In genomic region chr6:7969376-7969775, GRCm38 (mm10) we compare ENCODE assay signal across 17 mouse cellular contexts.
DNase-seq lines count a peak whose midpoint lies in the region; ATAC-seq and TF ChIP-seq lines count a peak whose summit lies in the region.
"Had no signal": no experiment of that assay in that cellular context is flagged by ENCODE, and none has a peak within 500 bp of the region (broad histone marks: within the 10 kb centered on the region; RNA-seq: fewer than 3 reads in every experiment).

No protein-coding gene starts in this region.

- no peak overlapping the region for H3K4me2 ChIP-seq in limb, embryonic 11.5 days (ENCODE audit: low read depth, severe bottlenecking)
- no peak overlapping the region for H3K4me2 ChIP-seq in limb, embryonic 14.5 days (replicated peaks; ENCODE audit: low read depth, low read length, severe bottlenecking)
- H3K4me2 ChIP-seq: forebrain, embryonic 12.5 days; hindbrain, embryonic 15.5 days had no signal

- TF ChIP-seq POLR2A in limb, embryonic 14.5 days (IDR thresholded peaks at IDR 0.05; ENCODE audit: borderline replicate concordance, extremely low read depth, insufficient read depth, insufficient read length): no peak

- intact Hi-C loops in heart, postnatal 14 days (cut with DNase I): no loop called here

- no peak overlapping the region for H3K9ac ChIP-seq in limb, embryonic 11.5 days (ENCODE audit: low read length)
- no peak overlapping the region for H3K9ac ChIP-seq in limb, embryonic 14.5 days (ENCODE audit: low read depth, low read length, severe bottlenecking)
- H3K9ac ChIP-seq: forebrain, embryonic 12.5 days; hindbrain, embryonic 15.5 days had no signal

- no peaks in the 10 kb centered on the region for H3K27me3 ChIP-seq in limb, embryonic 11.5 days (ENCODE audit: control insufficient read depth, insufficient read depth, low read length)
- no peaks in the 10 kb centered on the region for H3K27me3 ChIP-seq in limb, embryonic 10.5 days (ENCODE audit: low read depth, poor library complexity, severe bottlenecking)
- no peaks in the 10 kb centered on the region for H3K27me3 ChIP-seq in limb, embryonic 14.5 days (ENCODE audit: control insufficient read depth, insufficient read depth, low read length)
- H3K27me3 ChIP-seq: CH12.LX; forebrain, embryonic 12.5 days; hindbrain, embryonic 15.5 days had no signal

- H3K4me1 ChIP-seq in limb, embryonic 11.5 days (ENCODE audit: control insufficient read depth, insufficient read depth, low read length): 0 out of 2 replicates have a peak, but pooled peaks cover 5% of the 10 kb centered on the region
- H3K4me1 ChIP-seq in limb, embryonic 10.5 days: peaks cover 29% of the 10 kb centered on the region
- H3K4me1 ChIP-seq in limb, embryonic 14.5 days (ENCODE audit: control insufficient read depth, insufficient read depth, low read length): peaks cover 6% of the 10 kb centered on the region

- peak; percentile 91 for DNase-seq in heart, adult 11 months
- DNase-seq in heart, postnatal 14 days: no peak
- DNase-seq in limb, embryonic 11.5 days (ENCODE audit: low spot score): no peak
- no peak for DNase-seq in limb, embryonic 10.5 days (ENCODE audit: low spot score)
- peak; percentile 59 for DNase-seq in limb, embryonic 14.5 days (ENCODE audit: low spot score)
- DNase-seq in lung, postnatal 4 days: no peak
- DNase-seq: adrenal gland, postnatal 14 days; cerebellum, adult 18-20 months; cerebellum, postnatal 10 days; gastrocnemius, postnatal 36 days had no signal

- H3K27ac ChIP-seq in limb, embryonic 11.5 days (replicated peaks; ENCODE audit: low read depth, low read length): no peak overlapping the region
- H3K27ac ChIP-seq in limb, embryonic 10.5 days: no peak overlapping the region
- no peak overlapping the region for H3K27ac ChIP-seq in limb, embryonic 14.5 days (replicated peaks; ENCODE audit: low read depth, low read length)
- H3K27ac ChIP-seq: forebrain, embryonic 12.5 days; hindbrain, embryonic 15.5 days had no signal

- no peaks in the 10 kb centered on the region for H3K9me3 ChIP-seq in limb, embryonic 11.5 days (ENCODE audit: control insufficient read depth, low read length)
- no peaks in the 10 kb centered on the region for H3K9me3 ChIP-seq in limb, embryonic 10.5 days (replicated peaks)
- no peaks in the 10 kb centered on the region for H3K9me3 ChIP-seq in limb, embryonic 14.5 days (ENCODE audit: control insufficient read depth, low read length)
- H3K9me3 ChIP-seq: forebrain, embryonic 12.5 days; hindbrain, embryonic 15.5 days had no signal

- ATAC-seq in limb, embryonic 11.5 days (ENCODE audit: insufficient number of reproducible peaks, low FRiP score, low TSS enrichment, low read depth): 0 out of 2 replicates have a peak, but pooled peaks have one; percentile 35
- peak; percentile 69 for ATAC-seq in limb, embryonic 14.5 days (ENCODE audit: low FRiP score, low read depth)
- ATAC-seq: activated CD4-positive, CD25-positive, alpha-beta regulatory T cell, adult 4 months; forebrain, embryonic 16.5 days; intestine, postnatal 0 days; Patski had no signal

- H3K36me3 ChIP-seq in limb, embryonic 11.5 days (ENCODE audit: control insufficient read depth, insufficient read depth, low read length): no peaks in the 10 kb centered on the region
- no peaks in the 10 kb centered on the region for H3K36me3 ChIP-seq in limb, embryonic 10.5 days
- H3K36me3 ChIP-seq in limb, embryonic 14.5 days (ENCODE audit: control insufficient read depth, insufficient read depth, low read length): no peaks in the 10 kb centered on the region
- H3K36me3 ChIP-seq: forebrain, embryonic 12.5 days; hindbrain, embryonic 15.5 days had no signal

- WGBS in limb, embryonic 11.5 days: 65% methylated on average over 4 of the region's 4 CpGs
- WGBS in limb, embryonic 10.5 days: 86% methylated on average over 4 of the region's 4 CpGs
- 54% methylated on average over 4 of the region's 4 CpGs for WGBS in limb, embryonic 14.5 days

- H3K4me3 ChIP-seq in limb, embryonic 11.5 days (ENCODE audit: low read depth, low read length): no peak overlapping the region
- no peak overlapping the region for H3K4me3 ChIP-seq in limb, embryonic 10.5 days
- H3K4me3 ChIP-seq in limb, embryonic 14.5 days (replicated peaks; ENCODE audit: low read length): no peak overlapping the region
- H3K4me3 ChIP-seq: forebrain, embryonic 12.5 days; hindbrain, embryonic 15.5 days had no signal

Comparison
In these comparisons a context has a peak if more than half of its experiments do, and no peak if none do; other contexts are left out.
1. DNase-seq: peak in heart, adult 11 months (single experiment) and limb, embryonic 14.5 days (single experiment); none in heart, postnatal 14 days (0 of 2), limb, embryonic 11.5 days (single experiment), limb, embryonic 10.5 days (single experiment) and lung, postnatal 4 days (0 of 2).